Mouse (Mus musculus) A20 (cell line): Measurements from ENCODE around the gene Ssc5d.

Experiments
- DNase-seq: peaks from one replicate; pipeline ENCODE4 v3.0.0-alpha.2; 2011; ENCODE audit warnings: low read depth, low spot score

The Ssc5d gene

DNA sequence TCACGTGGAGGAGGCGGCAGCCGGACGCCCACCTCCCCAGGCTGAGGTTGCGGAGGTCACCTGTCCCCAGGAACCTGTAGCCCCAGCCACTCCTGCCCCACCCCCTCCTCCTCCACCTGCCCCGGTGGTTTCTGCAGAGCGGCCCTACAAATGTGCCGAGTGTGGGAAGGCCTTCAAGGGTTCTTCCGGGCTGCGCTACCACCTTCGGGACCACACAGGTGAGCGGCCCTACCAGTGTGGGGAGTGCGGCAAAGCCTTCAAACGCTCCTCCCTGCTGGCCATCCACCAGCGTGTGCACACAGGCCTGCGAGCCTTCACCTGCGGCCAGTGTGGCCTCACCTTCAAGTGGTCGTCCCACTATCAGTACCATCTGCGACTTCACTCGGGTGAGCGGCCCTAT, 5.6 kb upstream of the Ssc5d start:
- no peak for DNase-seq

DNA sequence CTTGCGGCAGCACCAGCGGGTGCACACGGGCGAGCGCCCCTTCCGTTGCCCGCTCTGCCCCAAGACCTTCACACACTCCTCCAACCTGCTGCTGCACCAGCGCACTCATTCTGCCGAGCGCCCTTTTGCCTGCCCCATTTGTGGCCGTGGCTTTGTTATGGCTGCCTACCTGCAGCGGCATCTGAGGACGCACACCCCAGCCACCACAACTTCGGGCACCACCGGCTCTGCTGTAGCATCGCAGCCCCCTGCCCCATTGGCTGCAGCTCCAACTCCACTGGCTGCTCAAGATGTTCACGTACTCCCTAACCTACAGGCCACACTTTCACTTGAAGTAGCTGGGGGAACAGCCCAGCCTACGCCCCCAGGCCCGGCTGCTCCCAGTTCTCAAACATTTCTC, 5.1 kb upstream of the Ssc5d start:
- no peak for DNase-seq

GRCm38 (mm10) chr7:4920976-4921823, 4.4 kb upstream of the Ssc5d start:
- DNase-seq = no peak

DNA sequence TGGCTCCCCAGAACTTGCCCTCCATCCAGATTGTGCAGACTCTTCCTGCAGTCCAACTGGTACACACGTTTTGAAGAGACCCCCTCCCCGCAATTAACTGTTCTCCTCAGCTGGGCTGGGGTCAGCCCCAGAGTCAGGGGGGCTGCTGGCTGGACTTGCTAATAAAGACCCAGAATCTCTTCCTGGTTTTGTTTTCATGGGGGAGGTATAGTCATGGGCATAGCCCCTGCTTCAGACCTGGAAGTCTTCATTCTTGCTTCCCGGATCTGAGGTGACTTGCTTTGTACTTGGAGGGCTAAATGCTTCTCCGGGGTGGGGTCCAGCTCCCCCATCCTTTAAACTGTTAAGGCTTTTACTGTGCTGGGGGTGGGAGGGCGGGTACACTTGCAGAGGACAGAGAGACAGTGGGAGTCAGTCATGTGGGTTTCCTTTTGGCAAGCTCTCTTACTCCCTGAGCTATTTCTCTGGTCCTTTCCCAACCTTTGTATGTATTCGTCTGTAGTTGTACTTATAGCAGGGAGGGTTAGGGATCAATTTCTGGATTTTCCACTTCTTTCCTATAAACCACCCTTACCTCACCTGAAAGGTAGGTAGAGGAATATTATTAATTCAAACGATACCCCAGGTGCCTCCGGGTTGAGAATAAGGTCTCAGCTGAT, 3.6 kb upstream of the Ssc5d start, which contains the start of gene Nat14:
Gene Nat14 (plus strand): TSS at position 205 of the 659 bp plus-strand sequence.
- no peak for DNase-seq

- DNase-seq = no peak
These were observed 3.1 kb upstream of the Ssc5d start for GRCm38 (mm10) chr7:4922508-4922907.

- DNase-seq = no peak
These were observed 2.5 kb upstream of the Ssc5d start for GRCm38 (mm10) chr7:4922931-4923565.

DNA sequence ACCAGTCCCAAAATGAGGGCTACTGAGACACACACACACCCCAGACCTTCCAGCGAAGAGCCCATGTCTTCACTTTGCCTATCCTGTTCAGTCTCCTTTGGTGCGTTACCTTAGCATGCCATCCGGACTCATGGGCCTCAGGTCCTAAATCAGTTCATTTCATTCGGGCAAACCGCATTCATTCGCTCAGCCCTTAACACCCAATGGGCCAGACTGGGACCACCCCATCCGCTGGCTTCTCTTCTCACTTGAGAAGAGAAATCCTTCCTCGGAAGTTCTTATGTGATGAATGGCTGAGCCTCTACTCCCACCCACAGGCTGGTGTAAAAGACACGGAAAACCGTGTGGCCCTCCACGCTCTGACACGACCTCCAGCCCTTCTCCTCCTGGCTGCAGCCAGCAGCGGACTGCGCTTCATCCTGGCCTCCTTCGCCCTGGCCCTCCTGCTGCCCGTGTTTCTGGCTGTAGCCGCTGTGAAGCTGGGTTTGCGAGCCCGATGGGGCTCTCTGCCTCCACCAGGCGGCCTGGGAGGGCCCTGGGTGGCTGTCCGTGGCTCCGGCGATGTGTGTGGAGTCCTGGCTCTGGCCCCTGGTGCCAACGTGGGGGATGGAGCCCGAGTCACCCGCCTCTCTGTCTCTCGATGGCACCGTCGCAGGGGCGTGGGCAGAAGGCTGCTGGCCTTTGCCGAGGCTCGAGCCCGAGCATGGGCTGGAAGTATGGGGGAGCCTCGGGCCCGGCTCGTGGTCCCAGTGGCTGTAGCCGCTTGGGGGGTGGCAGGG, 1.8 kb upstream of the Ssc5d start:
- DNase-seq = no peak

GRCm38 (mm10) chr7:4924483-4924882, 1.1 kb upstream of the Ssc5d start:
- DNase-seq = no peak

GRCm38 (mm10) chr7:4924891-4925301, 689 bp upstream of the Ssc5d start:
- DNase-seq = no peak

- DNase-seq = no peak
These were observed 1.3 kb downstream of the Ssc5d start for GRCm38 (mm10) chr7:4926849-4927248.

GRCm38 (mm10) chr7:4927711-4928110, 2.1 kb downstream of the Ssc5d start:
- DNase-seq = no peak

GRCm38 (mm10) chr7:4928323-4928722, 2.7 kb downstream of the Ssc5d start:
- no peak for DNase-seq

GRCm38 (mm10) chr7:4933103-4933502, 7.5 kb downstream of the Ssc5d start:
- no peak for DNase-seq

DNA sequence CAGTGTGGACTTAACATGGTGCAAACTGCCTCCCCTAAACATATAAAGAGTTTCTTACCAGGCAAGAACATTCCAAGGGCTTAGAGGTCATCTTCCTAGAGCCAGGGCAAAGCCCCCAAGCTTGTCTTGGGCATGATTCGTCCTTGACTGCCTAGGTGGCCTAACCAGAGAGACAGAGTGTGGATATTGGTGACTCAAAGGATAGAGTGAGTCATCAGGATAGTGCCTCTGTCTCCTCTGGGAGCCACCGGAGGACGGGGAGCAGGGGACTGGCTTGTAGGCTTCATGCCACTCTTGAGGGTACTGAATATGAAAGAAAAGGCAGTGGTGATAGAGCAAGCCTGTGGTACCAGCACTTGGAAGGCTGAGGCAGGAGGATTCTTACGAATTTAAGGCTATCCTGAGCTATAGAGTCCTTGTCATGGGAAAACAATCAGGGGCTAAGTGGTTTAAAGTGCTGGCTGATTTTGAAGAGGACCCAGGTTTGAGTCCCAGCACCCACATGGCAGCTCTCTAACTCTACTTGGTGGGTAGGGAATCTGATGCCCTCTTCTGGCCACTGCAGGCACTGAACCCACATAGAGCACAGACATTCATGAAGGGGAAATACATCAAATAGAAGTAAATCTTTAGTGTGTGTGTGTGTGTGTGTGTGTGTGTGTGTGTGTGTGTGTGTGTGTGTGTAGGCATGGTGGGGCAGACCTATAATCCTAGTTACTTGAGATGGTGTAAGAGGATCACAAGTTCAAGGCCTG, 8.8 kb downstream of the Ssc5d start:
- DNase-seq = no peak

GRCm38 (mm10) chr7:4936832-4937231, 11.2 kb downstream of the Ssc5d start:
- DNase-seq = no peak

DNA sequence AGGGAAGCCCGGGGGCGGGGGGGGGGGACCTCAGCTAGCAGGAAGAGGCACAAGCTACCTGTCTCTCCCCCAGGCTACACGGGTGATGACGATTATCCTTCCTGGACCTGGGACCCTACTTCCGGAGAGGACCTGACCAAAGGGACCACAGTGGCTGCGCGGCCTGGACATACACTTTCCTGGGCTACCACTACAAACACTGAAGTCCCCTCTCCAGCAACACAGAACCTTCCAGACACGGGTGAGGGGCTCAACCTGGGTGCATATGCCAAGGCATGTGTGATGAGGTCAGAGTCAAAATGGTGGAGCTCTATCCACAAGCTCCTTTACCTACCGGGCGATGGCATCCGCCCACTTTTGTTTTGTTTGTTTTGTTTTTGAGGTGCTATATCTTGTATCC, 11.8 kb downstream of the Ssc5d start:
- DNase-seq = no peak

GRCm38 (mm10) chr7:4938456-4938855, 12.9 kb downstream of the Ssc5d start:
- DNase-seq = peak; percentile 75

DNA sequence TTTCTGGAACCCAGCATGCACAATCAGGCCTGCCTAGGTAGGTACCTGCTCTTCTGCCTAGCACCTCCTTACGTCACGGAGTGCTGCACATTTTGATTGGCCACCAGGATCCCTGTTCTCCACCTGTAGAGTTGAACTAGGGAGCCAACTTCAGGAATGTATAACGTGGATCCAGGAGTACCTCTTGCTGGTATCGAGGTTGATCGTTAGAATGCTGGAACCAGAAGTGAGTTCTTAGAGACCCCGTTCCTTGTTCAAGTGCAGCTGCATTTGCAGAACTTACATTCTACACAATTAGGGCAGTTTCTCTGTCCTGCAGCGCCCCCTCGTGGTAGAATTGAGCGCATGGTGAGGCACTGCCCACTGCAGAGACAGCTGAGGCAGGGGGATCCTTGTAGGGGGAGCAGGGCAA, 14.5 kb downstream of the Ssc5d start:
- peak; percentile 88 for DNase-seq

GRCm38 (mm10) chr7:4942673-4943072, 17.1 kb downstream of the Ssc5d start:
- no peak for DNase-seq

GRCm38 (mm10) chr7:4943223-4943815, 17.7 kb downstream of the Ssc5d start:
- DNase-seq = peak; percentile 93

- DNase-seq = no peak
These were observed 22.3 kb downstream of the Ssc5d start for GRCm38 (mm10) chr7:4947855-4948254.
